Mouse (Mus musculus): Measurements from ENCODE around the gene Sdk1. TPM values are rescaled to one million over a fixed set of nuclear protein-coding genes. Genes with fewer than 3 reads are reported as not detected.

Gene Sdk1
- polyA plus RNA-seq, 1 experiment from 2014 or later, result 0.10 TPM

GRCm38 (mm10) chr5:142130004-142130403, 888.7 kb downstream of the Sdk1 start:
- Histone ChIP-seq H3K4me1 (replicated peaks) (no peaks in the 10 kb centered on the region), H3K4me3 (replicated peaks) (no peak overlapping the region), H3K4me2 (no peak overlapping the region), H3K27ac (no peak overlapping the region), H3K36me3 (no peaks in the 10 kb centered on the region), H3K9me3 (replicated peaks) (no peaks in the 10 kb centered on the region), H3K27me3 (no peaks in the 10 kb centered on the region), H3K9ac (no peak overlapping the region)
- no peak for DNase-seq
- WGBS (ENCODE audit: insufficient replicate concordance), result 2% methylated on average over 2 of the region's 2 CpGs
- no peak for ATAC-seq (ENCODE audit: low read depth)

- Histone ChIP-seq H3K27me3 (no peaks in the 10 kb centered on the region), H3K36me3 (no peaks in the 10 kb centered on the region), H3K4me3 (replicated peaks) (no peak overlapping the region), H3K4me2 (no peak overlapping the region), H3K9ac (no peak overlapping the region), H3K9me3 (replicated peaks) (no peaks in the 10 kb centered on the region), H3K4me1 (replicated peaks) (no peaks in the 10 kb centered on the region), H3K27ac (no peak overlapping the region)
- DNase-seq (no peak), ATAC-seq (ENCODE audit: low read depth) (no peak)
- 62% methylated on average over 7 of the region's 7 CpGs for WGBS (ENCODE audit: insufficient replicate concordance)
Measured at GRCm38 (mm10) chr5:142139978-142140377, 898.7 kb downstream of the Sdk1 start.

GRCm38 (mm10) chr5:142149594-142149993, 908.3 kb downstream of the Sdk1 start:
- Histone ChIP-seq H3K36me3 (no peaks in the 10 kb centered on the region), H3K27ac (no peak overlapping the region), H3K4me3 (replicated peaks) (no peak overlapping the region), H3K9ac (no peak overlapping the region), H3K9me3 (replicated peaks) (peaks cover 13% of the 10 kb centered on the region; the same call in 1 of the 2 replicates), H3K4me1 (replicated peaks) (no peaks in the 10 kb centered on the region), H3K27me3 (no peaks in the 10 kb centered on the region), H3K4me2 (no peak overlapping the region)
- ATAC-seq (ENCODE audit: low read depth), result no peak
- DNase-seq, result no peak
- 59% methylated on average over 8 of the region's 8 CpGs for WGBS (ENCODE audit: insufficient replicate concordance)

GRCm38 (mm10) chr5:142150756-142151155, 909.5 kb downstream of the Sdk1 start:
- 80% methylated on average over 4 of the region's 4 CpGs for WGBS (ENCODE audit: insufficient replicate concordance)
- no peaks in the 10 kb centered on the region for H3K27me3 ChIP-seq
- H3K4me1 ChIP-seq (replicated peaks), result no peaks in the 10 kb centered on the region
- no peak overlapping the region for H3K9ac ChIP-seq
- H3K27ac ChIP-seq, result no peak overlapping the region
- no peak overlapping the region for H3K4me3 ChIP-seq (replicated peaks)
- no peak overlapping the region for H3K4me2 ChIP-seq
- ATAC-seq (ENCODE audit: low read depth) (no peak), DNase-seq (no peak)
- H3K9me3 ChIP-seq (replicated peaks), result peaks cover 13% of the 10 kb centered on the region; the same call in 1 of the 2 replicates
- H3K36me3 ChIP-seq, result no peaks in the 10 kb centered on the region

GRCm38 (mm10) chr5:142156868-142157852, 915.9 kb downstream of the Sdk1 start:
- Histone ChIP-seq H3K27ac (no peak overlapping the region), H3K27me3 (no peaks in the 10 kb centered on the region), H3K9me3 (replicated peaks) (peaks cover 6% of the 10 kb centered on the region; the same call in 1 of the 2 replicates), H3K4me3 (replicated peaks) (no peak overlapping the region), H3K4me1 (replicated peaks) (no peaks in the 10 kb centered on the region), H3K36me3 (no peaks in the 10 kb centered on the region), H3K9ac (no peak overlapping the region), H3K4me2 (no peak overlapping the region)
- WGBS (ENCODE audit: insufficient replicate concordance), result 66% methylated on average over 17 of the region's 17 CpGs
- ATAC-seq (ENCODE audit: low read depth) (no peak), DNase-seq (no peak)

GRCm38 (mm10) chr5:142163483-142163882, 922.2 kb downstream of the Sdk1 start:
- 60% methylated on average over 4 of the region's 4 CpGs for WGBS (ENCODE audit: insufficient replicate concordance)
- Histone ChIP-seq H3K27me3 (no peaks in the 10 kb centered on the region), H3K9ac (no peak overlapping the region), H3K9me3 (replicated peaks) (peaks cover 17% of the 10 kb centered on the region), H3K36me3 (peaks cover 2% of the 10 kb centered on the region; the same call in 1 of the 2 replicates), H3K27ac (no peak overlapping the region), H3K4me2 (no peak overlapping the region), H3K4me3 (replicated peaks) (no peak overlapping the region), H3K4me1 (replicated peaks) (no peaks in the 10 kb centered on the region)
- DNase-seq (no peak), ATAC-seq (ENCODE audit: low read depth) (no peak)

- Histone ChIP-seq H3K9ac (no peak overlapping the region), H3K27ac (no peak overlapping the region), H3K4me3 (replicated peaks) (no peak overlapping the region), H3K4me2 (no peak overlapping the region), H3K4me1 (replicated peaks) (no peaks in the 10 kb centered on the region), H3K9me3 (replicated peaks) (0 out of 2 replicates have a peak, but pooled peaks cover 5% of the 10 kb centered on the region), H3K36me3 (no peaks in the 10 kb centered on the region), H3K27me3 (no peaks in the 10 kb centered on the region)
- 66% methylated on average over 4 of the region's 4 CpGs for WGBS (ENCODE audit: insufficient replicate concordance)
- no peak for ATAC-seq (ENCODE audit: low read depth)
- DNase-seq, result no peak
Measured at GRCm38 (mm10) chr5:142173636-142174035, 932.3 kb downstream of the Sdk1 start.

- no peak for ATAC-seq (ENCODE audit: low read depth)
- Histone ChIP-seq H3K27ac (no peak overlapping the region), H3K9me3 (replicated peaks) (0 out of 2 replicates have a peak, but pooled peaks cover 5% of the 10 kb centered on the region), H3K4me3 (replicated peaks) (no peak overlapping the region), H3K27me3 (no peaks in the 10 kb centered on the region), H3K4me1 (replicated peaks) (no peaks in the 10 kb centered on the region), H3K4me2 (no peak overlapping the region), H3K9ac (no peak overlapping the region), H3K36me3 (no peaks in the 10 kb centered on the region)
- DNase-seq, result no peak
- 65% methylated on average over 8 of the region's 8 CpGs for WGBS (ENCODE audit: insufficient replicate concordance)
Measured at GRCm38 (mm10) chr5:142178164-142178563, 936.9 kb downstream of the Sdk1 start.

GRCm38 (mm10) chr5:142179304-142179703, 938.0 kb downstream of the Sdk1 start:
- Histone ChIP-seq H3K9ac (no peak overlapping the region), H3K4me3 (replicated peaks) (no peak overlapping the region), H3K4me2 (no peak overlapping the region), H3K27ac (no peak overlapping the region), H3K36me3 (no peaks in the 10 kb centered on the region), H3K27me3 (no peaks in the 10 kb centered on the region), H3K4me1 (replicated peaks) (0 out of 2 replicates have a peak, but pooled peaks cover 2% of the 10 kb centered on the region), H3K9me3 (replicated peaks) (0 out of 2 replicates have a peak, but pooled peaks cover 5% of the 10 kb centered on the region)
- no peak for ATAC-seq (ENCODE audit: low read depth)
- 76% methylated on average over 11 of the region's 11 CpGs for WGBS (ENCODE audit: insufficient replicate concordance)
- DNase-seq, result no peak

GRCm38 (mm10) chr5:142181862-142182261, 940.6 kb downstream of the Sdk1 start:
- Histone ChIP-seq H3K4me1 (replicated peaks) (0 out of 2 replicates have a peak, but pooled peaks cover 2% of the 10 kb centered on the region), H3K27ac (no peak overlapping the region), H3K36me3 (no peaks in the 10 kb centered on the region), H3K4me2 (no peak overlapping the region), H3K4me3 (replicated peaks) (no peak overlapping the region), H3K27me3 (no peaks in the 10 kb centered on the region), H3K9me3 (replicated peaks) (0 out of 2 replicates have a peak, but pooled peaks cover under 1% of the 10 kb centered on the region), H3K9ac (no peak overlapping the region)
- ATAC-seq (ENCODE audit: low read depth) (peak; percentile 63), DNase-seq (no peak)
- WGBS (ENCODE audit: insufficient replicate concordance), result 61% methylated on average over 14 of the region's 14 CpGs

- no peaks in the 10 kb centered on the region for H3K4me1 ChIP-seq (replicated peaks)
- H3K36me3 ChIP-seq, result no peaks in the 10 kb centered on the region
- H3K9ac ChIP-seq, result no peak overlapping the region
- WGBS (ENCODE audit: insufficient replicate concordance), result 50% methylated on average over 5 of the region's 5 CpGs
- H3K27me3 ChIP-seq, result no peaks in the 10 kb centered on the region
- ATAC-seq (ENCODE audit: low read depth) (no peak), DNase-seq (no peak)
- no peak overlapping the region for H3K27ac ChIP-seq
- H3K4me2 ChIP-seq, result no peak overlapping the region
- H3K9me3 ChIP-seq (replicated peaks), result peaks cover 6% of the 10 kb centered on the region; the same call in 1 of the 2 replicates
- no peak overlapping the region for H3K4me3 ChIP-seq (replicated peaks)
Measured at GRCm38 (mm10) chr5:142188765-142189164, 947.5 kb downstream of the Sdk1 start.

Measured in liver, embryonic 13.5 days (tissue).